Mouse (Mus musculus): ENCODE measurements around the gene Fbxo10.
"Not testable (repeated sequence)": the region's sequence is repeated elsewhere in the genome, so short reads cannot be mapped to it uniquely, and the experiment has no call there.

Fbxo10 gene

GRCm38 (mm10) chr4:44998071-44998470, 86.3 kb downstream of the Fbxo10 start:
- no peak for DNase-seq

DNA sequence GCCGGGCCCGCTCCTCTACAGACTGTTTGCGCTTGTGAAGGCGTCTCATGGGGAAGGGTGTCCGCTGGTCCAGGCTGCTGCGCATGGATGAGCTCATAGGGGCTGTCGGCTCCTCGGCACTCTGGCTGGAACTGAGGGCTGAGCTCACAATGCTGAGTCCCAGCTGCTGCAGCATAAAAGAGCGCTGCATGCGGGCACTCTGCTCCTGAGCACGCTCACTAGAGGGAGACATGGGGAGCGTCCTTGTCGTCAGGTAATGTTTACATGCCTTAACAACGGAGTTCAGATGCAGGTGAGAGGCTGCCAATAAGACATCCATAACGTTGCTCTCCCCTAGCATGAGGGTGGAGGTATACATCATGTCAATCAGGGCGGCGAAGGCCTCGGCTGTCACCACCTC, 89.6 kb downstream of the Fbxo10 start:
- no peak for DNase-seq

- DNase-seq, result no peak
These were observed 90.6 kb downstream of the Fbxo10 start for GRCm38 (mm10) chr4:44993847-44994246.

DNA sequence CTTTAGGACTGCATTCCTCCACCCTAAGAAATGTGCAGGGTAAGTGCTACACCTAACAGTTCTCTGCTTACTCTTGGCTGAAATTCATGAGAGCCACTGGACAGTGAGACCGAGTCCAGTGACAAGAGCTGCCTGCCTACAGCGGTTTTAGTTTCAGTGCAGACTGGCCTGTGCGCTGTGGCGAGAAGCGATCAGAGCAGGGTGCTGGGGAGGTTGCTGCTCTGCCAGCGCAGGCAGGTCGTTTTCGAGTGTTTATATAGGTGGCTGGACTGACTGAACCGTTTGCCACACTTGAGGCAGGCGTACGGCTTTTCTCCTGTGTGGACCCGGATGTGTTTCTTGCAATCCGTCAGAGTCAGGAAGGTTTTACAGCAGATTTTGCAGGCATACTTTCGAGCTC, 91.2 kb downstream of the Fbxo10 start:
- not testable (repeated sequence) for DNase-seq

GRCm38 (mm10) chr4:44992330-44992729, 92.1 kb downstream of the Fbxo10 start:
- not testable (repeated sequence) for DNase-seq

- no peak for DNase-seq
These were observed 93.8 kb downstream of the Fbxo10 start for GRCm38 (mm10) chr4:44990560-44990959.

Measured in lung, adult 18-20 months (tissue).